Mouse (Mus musculus) ES-E14 (cell line): Measurements from ENCODE around the gene Agap1.

Experiments used
- CHD2 ChIP-seq: IDR thresholded peaks from 2 replicates; pipeline ENCODE4 v1.6.1; 2014; ENCODE audit warnings: mild to moderate bottlenecking, low read depth, low read length, inconsistent platforms
- HCFC1 ChIP-seq: IDR thresholded peaks from 2 replicates; pipeline ENCODE4 v1.6.1; 2012; ENCODE audit warnings: low read length, inconsistent platforms, borderline replicate concordance; ENCODE audit not compliant: insufficient read depth
- MAFK ChIP-seq: IDR thresholded peaks from 2 replicates; pipeline ENCODE4 v1.6.1; 2014; ENCODE audit warnings: mild to moderate bottlenecking, low read depth, low read length, inconsistent platforms; ENCODE audit not compliant: insufficient read depth
- ZC3H11A ChIP-seq: IDR thresholded peaks from 2 replicates; pipeline ENCODE4 v1.6.1; 2012; ENCODE audit warnings: low read depth, mild to moderate bottlenecking, inconsistent platforms, low read length, borderline replicate concordance
- ZNF384 ChIP-seq: IDR thresholded peaks from 2 replicates; pipeline ENCODE4 v1.6.1; 2012; ENCODE audit warnings: low read depth, low read length, inconsistent platforms

DNA sequence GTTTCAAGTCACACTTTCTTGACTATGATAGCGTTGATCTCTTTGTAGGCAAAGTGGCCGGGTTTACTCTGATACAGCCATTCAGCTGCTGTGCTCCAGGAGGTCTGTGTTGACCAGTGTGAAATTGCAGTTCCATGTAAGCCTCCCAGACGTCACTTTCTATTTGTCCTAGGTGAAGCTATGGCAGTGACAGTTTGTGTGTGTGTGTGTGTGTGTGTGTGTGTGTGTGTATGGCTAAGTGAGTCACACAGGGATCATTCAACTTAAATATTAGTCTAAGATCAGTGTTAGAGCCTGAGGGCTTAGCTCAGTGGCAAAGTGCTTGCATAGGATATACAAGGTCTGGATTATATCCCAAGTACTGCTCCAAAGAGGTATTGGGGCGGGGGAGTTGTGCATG is 138.6 kb downstream of the Agap1 start:
- TF ChIP-seq HCFC1 (no peak), ZNF384 (no peak), CHD2 (no peak), MAFK (no peak), ZC3H11A (no peak)
